Mouse (Mus musculus) myocyte (in vitro differentiated cells): ENCODE results near the gene Col9a1. TPM values are rescaled to one million over a fixed set of nuclear protein-coding genes. Genes with fewer than 3 reads are reported as not detected.

Experiments
- H3K27me3 ChIP-seq: one replicate; pipeline ENCODE4 v1.6.1; 2011; ENCODE audit not compliant: control insufficient read depth, insufficient read depth, insufficient read length
- H3K36me3 ChIP-seq: one replicate; pipeline ENCODE4 v1.6.1; 2011; ENCODE audit not compliant: control insufficient read depth, insufficient read depth
- H3K4me2 ChIP-seq: one replicate; pipeline ENCODE4 v1.6.1; 2011; ENCODE audit warnings: low read depth, control low read depth
- H3K4me3 ChIP-seq: one replicate; pipeline ENCODE4 v1.5.1; 2011; ENCODE audit warnings: mild to moderate bottlenecking, control low read depth, moderate library complexity
- H3K79me2 ChIP-seq: one replicate; pipeline ENCODE4 v1.6.1; 2011; ENCODE audit not compliant: control insufficient read depth, insufficient read depth
- H3ac ChIP-seq: one replicate; pipeline ENCODE4 v1.6.1; 2011; ENCODE audit not compliant: control insufficient read depth, insufficient read length
- CEBPB ChIP-seq: IDR thresholded peaks from 2 replicates; pipeline ENCODE4 v1.6.1; 2011; ENCODE audit warnings: mild to moderate bottlenecking, moderate library complexity; ENCODE audit not compliant: poor library complexity, insufficient read depth, severe bottlenecking
- E2F4 ChIP-seq: IDR thresholded peaks from one replicate; pipeline ENCODE4 v1.6.1; 2011; ENCODE audit warnings: mild to moderate bottlenecking, control low read depth, moderate library complexity; ENCODE audit not compliant: insufficient read depth
- MAX ChIP-seq: IDR thresholded peaks from one replicate; pipeline ENCODE4 v1.6.1; 2011; ENCODE audit warnings: low read depth, mild to moderate bottlenecking, control low read depth
- MYOD1 ChIP-seq, 3 experiments: IDR thresholded peaks; one replicate each; pipeline ENCODE4 v1.6.1; 2011; ENCODE audit warnings: control low read depth in 2 of 3, low read depth in 2 of 3, mild to moderate bottlenecking in 2 of 3, moderate library complexity in 1 of 3; ENCODE audit not compliant: insufficient read length in 2 of 3, control insufficient read depth in 1 of 3
- MYOG ChIP-seq, 3 experiments: IDR thresholded peaks; one replicate each; pipeline ENCODE4 v1.6.1; 2011; ENCODE audit warnings: control low read depth in 2 of 3, low read depth in 2 of 3, mild to moderate bottlenecking in 2 of 3; ENCODE audit not compliant: insufficient read length in 2 of 3, control insufficient read depth in 1 of 3, insufficient read depth in 1 of 3
- POLR2A ChIP-seq: IDR thresholded peaks from one replicate; pipeline ENCODE4 v1.6.1; 2011; ENCODE audit warnings: low read depth, mild to moderate bottlenecking, control low read depth, moderate library complexity; ENCODE audit not compliant: insufficient read length
- POLR2AphosphoS2 ChIP-seq: IDR thresholded peaks from one replicate; pipeline ENCODE4 v1.6.1; 2011; ENCODE audit warnings: low read depth, control low read depth; ENCODE audit not compliant: insufficient read length
- REST ChIP-seq: IDR thresholded peaks from one replicate; pipeline ENCODE4 v1.6.1; 2011; ENCODE audit warnings: mild to moderate bottlenecking, control low read depth, moderate library complexity; ENCODE audit not compliant: insufficient read depth, insufficient read length
- SRF ChIP-seq: IDR thresholded peaks from one replicate; pipeline ENCODE4 v1.6.1; 2011; ENCODE audit warnings: low read depth; ENCODE audit not compliant: control insufficient read depth, insufficient read length
- TCF12 ChIP-seq: IDR thresholded peaks from one replicate; pipeline ENCODE4 v1.6.1; 2011; ENCODE audit warnings: mild to moderate bottlenecking, control low read depth; ENCODE audit not compliant: poor library complexity, insufficient read depth, severe bottlenecking
- TCF3 ChIP-seq: IDR thresholded peaks from one replicate; pipeline ENCODE4 v1.6.1; 2011; ENCODE audit warnings: low read depth, control low read depth; ENCODE audit not compliant: insufficient read length
- USF1 ChIP-seq: IDR thresholded peaks from one replicate; pipeline ENCODE4 v1.6.1; 2011; ENCODE audit warnings: low read depth, mild to moderate bottlenecking, control low read depth, moderate library complexity
- polyA plus RNA-seq: library from polyadenylated mRNA; unstranded; fragments of >200 nt; fragmentation: generic; extraction: Trizol; gene quantifications from one replicate; pipeline ENCODE4 v1.2.1, GENCODE M21; 2012; ENCODE audit warnings: missing spikeins

Col9a1 gene
- polyA plus RNA-seq, 1 experiment = not detected

- H3K27me3 ChIP-seq = no peaks in the 10 kb centered on the region
- H3K4me3 ChIP-seq = no peak overlapping the region
- no peak overlapping the region for H3ac ChIP-seq
- no peaks in the 10 kb centered on the region for H3K79me2 ChIP-seq
- no peak for TF ChIP-seq TCF3
- no peak for TF ChIP-seq USF1
- TF ChIP-seq CEBPB = no peak
- TF ChIP-seq POLR2A = no peak
- no peak for TF ChIP-seq REST
- no peak for TF ChIP-seq MYOD1 (IDR thresholded peaks at IDR 0.05; ENCODE audit: control insufficient read depth in 1 of 3, insufficient read length in 2 of 3, low read depth in 2 of 3)
- H3K4me2 ChIP-seq = no peak overlapping the region
- H3K36me3 ChIP-seq = no peaks in the 10 kb centered on the region
Observed at GRCm38 (mm10) chr1:24226941-24227711, 49.7 kb downstream of the Col9a1 start.

GRCm38 (mm10) chr1:24229552-24229951, 52.1 kb downstream of the Col9a1 start:
- no peak for TF ChIP-seq CEBPB
- no peak for TF ChIP-seq USF1
- TF ChIP-seq REST = no peak
- no peak for TF ChIP-seq POLR2AphosphoS2
- TF ChIP-seq POLR2A = no peak
- TF ChIP-seq TCF12 = no peak
- no peak for TF ChIP-seq MAX
- no peak for TF ChIP-seq TCF3
- TF ChIP-seq E2F4 = no peak
- TF ChIP-seq SRF = no peak
- TF ChIP-seq MYOG (IDR thresholded peaks at IDR 0.05; ENCODE audit: control insufficient read depth in 1 of 3, insufficient read depth in 1 of 3, insufficient read length in 2 of 3, low read depth in 2 of 3) = no peak
- no peak for TF ChIP-seq MYOD1 (IDR thresholded peaks at IDR 0.05; ENCODE audit: control insufficient read depth in 1 of 3, insufficient read length in 2 of 3, low read depth in 2 of 3)
- H3K79me2 ChIP-seq = no peaks in the 10 kb centered on the region

GRCm38 (mm10) chr1:24230428-24230827, 53.0 kb downstream of the Col9a1 start:
- Histone ChIP-seq H3K4me3 (no peak overlapping the region), H3K79me2 (no peaks in the 10 kb centered on the region), H3K27me3 (no peaks in the 10 kb centered on the region), H3K4me2 (no peak overlapping the region), H3K36me3 (no peaks in the 10 kb centered on the region), H3ac (no peak overlapping the region)
- TF ChIP-seq MYOD1 (IDR thresholded peaks at IDR 0.05; ENCODE audit: control insufficient read depth in 1 of 3, insufficient read length in 2 of 3, low read depth in 2 of 3) (no peak), MYOG (IDR thresholded peaks at IDR 0.05; ENCODE audit: control insufficient read depth in 1 of 3, insufficient read depth in 1 of 3, insufficient read length in 2 of 3, low read depth in 2 of 3) (no peak), CEBPB (no peak), TCF3 (no peak), E2F4 (no peak), POLR2A (no peak), REST (no peak), POLR2AphosphoS2 (no peak)

More at GRCm38 (mm10) chr1:24229552-24229951, 52.1 kb downstream of the Col9a1 start:
- Histone ChIP-seq H3ac (no peak overlapping the region), H3K4me3 (no peak overlapping the region), H3K36me3 (no peaks in the 10 kb centered on the region), H3K27me3 (no peaks in the 10 kb centered on the region), H3K4me2 (no peak overlapping the region)

- Histone ChIP-seq H3ac (no peak overlapping the region), H3K27me3 (no peaks in the 10 kb centered on the region), H3K36me3 (no peaks in the 10 kb centered on the region), H3K4me3 (no peak overlapping the region), H3K4me2 (no peak overlapping the region), H3K79me2 (no peaks in the 10 kb centered on the region)
- TF ChIP-seq MYOG (IDR thresholded peaks at IDR 0.05; ENCODE audit: control insufficient read depth in 1 of 3, insufficient read depth in 1 of 3, insufficient read length in 2 of 3, low read depth in 2 of 3) (no peak), TCF12 (no peak), POLR2A (no peak), MYOD1 (IDR thresholded peaks at IDR 0.05; ENCODE audit: control insufficient read depth in 1 of 3, insufficient read length in 2 of 3, low read depth in 2 of 3) (no peak), MAX (no peak), E2F4 (no peak), USF1 (no peak), REST (no peak), TCF3 (no peak), POLR2AphosphoS2 (no peak), CEBPB (no peak), SRF (no peak)
Observed at GRCm38 (mm10) chr1:24231504-24232270, 54.3 kb downstream of the Col9a1 start.
